Mouse (Mus musculus): ENCODE measurements around the gene Gxylt2.

The Gxylt2 gene

GRCm38 (mm10) chr6:100851083-100851482, 146.5 kb downstream of the Gxylt2 start:
- DNase-seq = peak; percentile 59

Measured in heart, adult 11 months (tissue).